11 mouse cellular contexts compared by ENCODE assay signal in the genomic region with DNA sequence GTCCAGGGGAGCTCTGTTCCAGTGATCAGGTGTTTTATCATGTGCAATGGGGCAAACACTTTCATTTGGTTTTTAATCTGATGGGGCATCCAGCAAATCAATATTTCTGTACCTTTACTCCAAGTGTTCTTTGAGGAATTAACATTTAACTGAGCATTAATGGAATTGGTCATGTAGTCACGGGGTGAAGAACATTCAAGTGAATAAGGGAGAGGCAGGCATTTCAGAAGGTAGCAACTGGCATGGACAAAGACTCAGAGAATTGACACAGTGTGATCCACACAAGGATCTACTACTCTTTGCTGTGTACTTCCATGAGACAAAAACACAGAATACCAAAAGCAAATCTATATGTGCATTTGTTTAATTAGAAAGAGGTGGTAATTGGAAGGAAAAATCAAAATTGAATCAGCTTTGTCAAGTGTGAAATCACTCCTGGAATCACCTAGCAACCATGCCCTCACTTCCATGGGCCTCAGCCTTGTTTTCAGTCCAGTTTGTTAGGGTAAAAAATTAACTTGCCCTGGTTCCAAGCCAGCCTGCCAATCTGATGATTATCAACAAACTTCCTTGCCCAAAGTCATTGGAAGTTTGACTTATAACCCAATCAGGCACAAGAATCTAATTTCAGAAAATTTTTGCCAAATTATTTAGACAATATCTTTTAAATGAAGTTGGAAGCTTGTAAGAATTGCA.
"Had no signal": no experiment of that assay in that cellular context is flagged by ENCODE, and none has a peak within 500 bp of the region (broad histone marks: within the 10 kb centered on the region; RNA-seq: fewer than 3 reads in every experiment).

No protein-coding gene starts in this region.

- H3K36me3 ChIP-seq: limb, embryonic 10.5 days; liver, embryonic 13.5 days; midbrain, embryonic 12.5 days; neural tube, embryonic 15.5 days had no signal

- H3K27me3 ChIP-seq: liver, embryonic 13.5 days; midbrain, embryonic 12.5 days; neural tube, embryonic 15.5 days had no signal

- H3K4me1 ChIP-seq: limb, embryonic 10.5 days; liver, embryonic 13.5 days; midbrain, embryonic 12.5 days; neural tube, embryonic 15.5 days had no signal

- H3K4me2 ChIP-seq: liver, embryonic 13.5 days; midbrain, embryonic 12.5 days; neural tube, embryonic 15.5 days had no signal

- H3K27ac ChIP-seq: limb, embryonic 10.5 days; liver, embryonic 13.5 days; midbrain, embryonic 12.5 days; neural tube, embryonic 15.5 days had no signal

- H3K9me3 ChIP-seq: limb, embryonic 10.5 days; liver, embryonic 13.5 days; midbrain, embryonic 12.5 days; neural tube, embryonic 15.5 days had no signal

- H3K4me3 ChIP-seq: limb, embryonic 10.5 days; liver, embryonic 13.5 days; midbrain, embryonic 12.5 days; neural tube, embryonic 15.5 days had no signal

- H3K9ac ChIP-seq: liver, embryonic 13.5 days; liver, postnatal 0 days; midbrain, embryonic 12.5 days; neural tube, embryonic 15.5 days had no signal

- ATAC-seq: intestine, embryonic 16.5 days; liver, postnatal 0 days; midbrain, embryonic 16.5 days had no signal

- DNase-seq: liver, embryonic 13.5 days; liver, postnatal 0 days; right cerebral cortex, postnatal 4 days; spleen, adult 18-20 months; thymus, adult 18-20 months; thymus, postnatal 14 days had no signal
